Mouse (Mus musculus): ENCODE data around the gene Rasgef1b.
"Not testable (repeated sequence)": the region's sequence is repeated elsewhere in the genome, so short reads cannot be mapped to it uniquely, and the experiment has no call there.

Gene Rasgef1b

GRCm38 (mm10) chr5:99218385-99218784, 510.5 kb downstream of the Rasgef1b start:
- no peak for DNase-seq (ENCODE audit: low spot score in 2 of 2)

GRCm38 (mm10) chr5:99216588-99217152, 512.2 kb downstream of the Rasgef1b start:
- DNase-seq (ENCODE audit: low spot score in 2 of 2), result not testable (repeated sequence)

- DNase-seq (ENCODE audit: low spot score in 2 of 2), result no peak
Observed at GRCm38 (mm10) chr5:99215207-99216157, 513.4 kb downstream of the Rasgef1b start.

- no peak for DNase-seq (ENCODE audit: low spot score in 2 of 2)
Observed at GRCm38 (mm10) chr5:99214400-99214799, 514.5 kb downstream of the Rasgef1b start.

GRCm38 (mm10) chr5:99213211-99213610, 515.7 kb downstream of the Rasgef1b start:
- no peak for DNase-seq (ENCODE audit: low spot score in 2 of 2)

GRCm38 (mm10) chr5:99203475-99203874, 525.4 kb downstream of the Rasgef1b start:
- no peak for DNase-seq (ENCODE audit: low spot score in 2 of 2)

GRCm38 (mm10) chr5:99202074-99202837, 526.6 kb downstream of the Rasgef1b start:
- DNase-seq (ENCODE audit: low spot score in 2 of 2), result peak in 1 of 2 experiments; percentile 59

GRCm38 (mm10) chr5:99195436-99195835, 533.4 kb downstream of the Rasgef1b start:
- DNase-seq (ENCODE audit: low spot score in 2 of 2), result no peak

- DNase-seq (ENCODE audit: low spot score in 2 of 2), result no peak
Observed at GRCm38 (mm10) chr5:99190941-99191800, 537.7 kb downstream of the Rasgef1b start.

- DNase-seq (ENCODE audit: low spot score in 2 of 2), result no peak
Observed at GRCm38 (mm10) chr5:99183637-99184036, 545.2 kb downstream of the Rasgef1b start.

- DNase-seq (ENCODE audit: low spot score in 2 of 2), result no peak
Observed at GRCm38 (mm10) chr5:99174608-99175385, 554.1 kb downstream of the Rasgef1b start.

GRCm38 (mm10) chr5:99169836-99170235, 559.0 kb downstream of the Rasgef1b start:
- DNase-seq (ENCODE audit: low spot score in 2 of 2), result no peak

GRCm38 (mm10) chr5:99167767-99168166, 561.1 kb downstream of the Rasgef1b start:
- DNase-seq (ENCODE audit: low spot score in 2 of 2), result no peak

All from frontal cortex, postnatal 10 days (tissue).